Mouse (Mus musculus): ENCODE data around the gene Lysmd1. TPM values are rescaled to one million over a fixed set of nuclear protein-coding genes. Genes with fewer than 3 reads are reported as not detected.
A peak's percentile ranks its signal among the peaks of the same experiment; 100 is the strongest.

Gene Lysmd1
- polyA plus RNA-seq, 1 experiment from 2014 or later, result 57.6 TPM

DNA sequence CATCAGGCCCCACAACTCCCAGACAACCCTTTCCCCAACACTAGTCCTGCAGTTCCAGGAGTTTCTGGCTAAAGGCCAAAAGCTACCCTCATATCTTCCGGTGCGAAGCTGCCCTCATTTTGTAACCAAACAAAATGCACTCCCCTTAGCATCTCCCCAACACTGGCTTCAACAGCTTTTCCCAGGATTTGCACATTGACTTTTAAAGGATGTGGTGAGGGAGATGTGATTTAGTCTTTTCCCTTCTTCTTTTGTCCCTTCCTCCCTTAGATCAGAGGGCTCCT lies 28.4 kb downstream of the Lysmd1 start:
- Histone ChIP-seq H3K4me1 (ENCODE audit: control insufficient read depth, insufficient read depth, low read length) (peaks cover 28% of the 10 kb centered on the region), H3K27me3 (ENCODE audit: control insufficient read depth, insufficient read depth, low read depth, low read length) (no peaks in the 10 kb centered on the region), H3K4me2 (ENCODE audit: low read length) (peak overlapping the region; percentile 81), H3K9ac (ENCODE audit: low read depth, low read length) (peak overlapping the region; percentile 75), H3K27ac (ENCODE audit: low read length) (peak overlapping the region; percentile 88), H3K4me3 (ENCODE audit: low read depth, low read length) (peak overlapping the region; percentile 91), H3K9me3 (replicated peaks; ENCODE audit: control insufficient read depth, low read length, poor library complexity, severe bottlenecking) (no peaks in the 10 kb centered on the region), H3K36me3 (ENCODE audit: control insufficient read depth, insufficient read depth, low read length) (peaks cover 14% of the 10 kb centered on the region)
- ATAC-seq, result no peak
- 11% methylated on average over 2 of the region's 2 CpGs for WGBS

- H3K9me3 ChIP-seq (replicated peaks; ENCODE audit: control insufficient read depth, low read length, poor library complexity, severe bottlenecking), result no peaks in the 10 kb centered on the region
- H3K36me3 ChIP-seq (ENCODE audit: control insufficient read depth, insufficient read depth, low read length), result peaks cover 25% of the 10 kb centered on the region
- WGBS, result 59% methylated on average over 11 of the region's 11 CpGs
- H3K4me3 ChIP-seq (ENCODE audit: low read depth, low read length), result no peak overlapping the region
- ATAC-seq, result no peak
- H3K4me1 ChIP-seq (ENCODE audit: control insufficient read depth, insufficient read depth, low read length), result peaks cover 28% of the 10 kb centered on the region
- H3K4me2 ChIP-seq (ENCODE audit: low read length), result peak overlapping the region; percentile 81
- peaks cover under 1% of the 10 kb centered on the region; the same call in 1 of the 2 replicates for H3K27me3 ChIP-seq (ENCODE audit: control insufficient read depth, insufficient read depth, low read depth, low read length)
- peak overlapping the region; percentile 75 for H3K9ac ChIP-seq (ENCODE audit: low read depth, low read length)
- no peak overlapping the region for H3K27ac ChIP-seq (ENCODE audit: low read length)
These were observed 29.7 kb downstream of the Lysmd1 start for GRCm38 (mm10) chr3:95163419-95164255.

DNA sequence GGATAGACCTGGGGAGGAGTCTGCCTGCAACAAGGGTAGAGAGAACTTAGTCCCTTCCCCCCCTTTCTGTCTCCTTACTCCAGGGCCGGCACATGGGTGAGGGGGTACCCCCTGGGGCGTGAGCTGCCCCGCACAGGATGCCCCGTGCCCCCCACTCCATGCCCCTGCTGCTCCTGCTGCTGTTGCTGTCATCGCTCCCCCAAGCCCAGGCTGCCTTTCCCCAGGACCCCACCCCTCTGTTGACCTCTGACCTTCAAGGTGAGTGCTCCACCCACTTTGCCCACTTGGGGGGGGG lies 30.3 kb downstream of the Lysmd1 start:
- no peak overlapping the region for H3K4me3 ChIP-seq (ENCODE audit: low read depth, low read length)
- H3K27me3 ChIP-seq (ENCODE audit: control insufficient read depth, insufficient read depth, low read depth, low read length), result peaks cover 5% of the 10 kb centered on the region; the same call in 1 of the 2 replicates
- peaks cover 30% of the 10 kb centered on the region for H3K36me3 ChIP-seq (ENCODE audit: control insufficient read depth, insufficient read depth, low read length)
- no peak overlapping the region for H3K4me2 ChIP-seq (ENCODE audit: low read length)
- H3K9me3 ChIP-seq (replicated peaks; ENCODE audit: control insufficient read depth, low read length, poor library complexity, severe bottlenecking), result no peaks in the 10 kb centered on the region
- peaks cover 28% of the 10 kb centered on the region for H3K4me1 ChIP-seq (ENCODE audit: control insufficient read depth, insufficient read depth, low read length)
- H3K27ac ChIP-seq (ENCODE audit: low read length), result no peak overlapping the region
- 75% methylated on average over 4 of the region's 5 CpGs for WGBS
- no peak overlapping the region for H3K9ac ChIP-seq (ENCODE audit: low read depth, low read length)
- ATAC-seq, result no peak

GRCm38 (mm10) chr3:95164840-95165239 lies 31.0 kb downstream of the Lysmd1 start:
- no peak for ATAC-seq
- Histone ChIP-seq H3K4me3 (ENCODE audit: low read depth, low read length) (no peak overlapping the region), H3K4me1 (ENCODE audit: control insufficient read depth, insufficient read depth, low read length) (peaks cover 26% of the 10 kb centered on the region), H3K27ac (ENCODE audit: low read length) (no peak overlapping the region), H3K9me3 (replicated peaks; ENCODE audit: control insufficient read depth, low read length, poor library complexity, severe bottlenecking) (no peaks in the 10 kb centered on the region), H3K4me2 (ENCODE audit: low read length) (no peak overlapping the region), H3K27me3 (ENCODE audit: control insufficient read depth, insufficient read depth, low read depth, low read length) (peaks cover 11% of the 10 kb centered on the region; the same call in 1 of the 2 replicates), H3K36me3 (ENCODE audit: control insufficient read depth, insufficient read depth, low read length) (peaks cover 34% of the 10 kb centered on the region), H3K9ac (ENCODE audit: low read depth, low read length) (no peak overlapping the region)
- WGBS, result 87% methylated on average over 5 of the region's 5 CpGs

GRCm38 (mm10) chr3:95169996-95170395 lies 36.1 kb downstream of the Lysmd1 start:
- no peak overlapping the region for H3K9ac ChIP-seq (ENCODE audit: low read depth, low read length)
- no peaks in the 10 kb centered on the region for H3K9me3 ChIP-seq (replicated peaks; ENCODE audit: control insufficient read depth, low read length, poor library complexity, severe bottlenecking)
- H3K4me3 ChIP-seq (ENCODE audit: low read depth, low read length), result no peak overlapping the region
- H3K4me2 ChIP-seq (ENCODE audit: low read length), result no peak overlapping the region
- ATAC-seq, result no peak
- H3K4me1 ChIP-seq (ENCODE audit: control insufficient read depth, insufficient read depth, low read length), result peaks cover 6% of the 10 kb centered on the region
- WGBS, result 90% methylated on average over 10 of the region's 10 CpGs
- H3K27me3 ChIP-seq (ENCODE audit: control insufficient read depth, insufficient read depth, low read depth, low read length), result peaks cover 16% of the 10 kb centered on the region
- H3K36me3 ChIP-seq (ENCODE audit: control insufficient read depth, insufficient read depth, low read length), result peaks cover 55% of the 10 kb centered on the region
- H3K27ac ChIP-seq (ENCODE audit: low read length), result no peak overlapping the region

- H3K4me3 ChIP-seq (ENCODE audit: low read depth, low read length), result no peak overlapping the region
- H3K4me2 ChIP-seq (ENCODE audit: low read length), result no peak overlapping the region
- WGBS, result 85% methylated on average over 6 of the region's 6 CpGs
- no peaks in the 10 kb centered on the region for H3K9me3 ChIP-seq (replicated peaks; ENCODE audit: control insufficient read depth, low read length, poor library complexity, severe bottlenecking)
- ATAC-seq, result no peak
- H3K36me3 ChIP-seq (ENCODE audit: control insufficient read depth, insufficient read depth, low read length), result peaks cover 52% of the 10 kb centered on the region
- H3K27ac ChIP-seq (ENCODE audit: low read length), result no peak overlapping the region
- no peak overlapping the region for H3K9ac ChIP-seq (ENCODE audit: low read depth, low read length)
- peaks cover 16% of the 10 kb centered on the region for H3K27me3 ChIP-seq (ENCODE audit: control insufficient read depth, insufficient read depth, low read depth, low read length)
- H3K4me1 ChIP-seq (ENCODE audit: control insufficient read depth, insufficient read depth, low read length), result peaks cover 6% of the 10 kb centered on the region
These were observed 37.2 kb downstream of the Lysmd1 start for GRCm38 (mm10) chr3:95171105-95171504.

GRCm38 (mm10) chr3:95172526-95173255 lies 38.8 kb downstream of the Lysmd1 start:
- Histone ChIP-seq H3K4me3 (ENCODE audit: low read depth, low read length) (no peak overlapping the region; the same call in 1 of the 2 replicates), H3K27ac (ENCODE audit: low read length) (no peak overlapping the region), H3K36me3 (ENCODE audit: control insufficient read depth, insufficient read depth, low read length) (peaks cover 41% of the 10 kb centered on the region), H3K4me2 (ENCODE audit: low read length) (no peak overlapping the region), H3K27me3 (ENCODE audit: control insufficient read depth, insufficient read depth, low read depth, low read length) (peaks cover 16% of the 10 kb centered on the region), H3K9ac (ENCODE audit: low read depth, low read length) (no peak overlapping the region; the same call in 1 of the 2 replicates), H3K4me1 (ENCODE audit: control insufficient read depth, insufficient read depth, low read length) (peaks cover 6% of the 10 kb centered on the region), H3K9me3 (replicated peaks; ENCODE audit: control insufficient read depth, low read length, poor library complexity, severe bottlenecking) (no peaks in the 10 kb centered on the region)
- ATAC-seq, result no peak
- whole genome bisulfite sequencing, result 18% methylated on average over 71 of the region's 84 CpGs

DNA sequence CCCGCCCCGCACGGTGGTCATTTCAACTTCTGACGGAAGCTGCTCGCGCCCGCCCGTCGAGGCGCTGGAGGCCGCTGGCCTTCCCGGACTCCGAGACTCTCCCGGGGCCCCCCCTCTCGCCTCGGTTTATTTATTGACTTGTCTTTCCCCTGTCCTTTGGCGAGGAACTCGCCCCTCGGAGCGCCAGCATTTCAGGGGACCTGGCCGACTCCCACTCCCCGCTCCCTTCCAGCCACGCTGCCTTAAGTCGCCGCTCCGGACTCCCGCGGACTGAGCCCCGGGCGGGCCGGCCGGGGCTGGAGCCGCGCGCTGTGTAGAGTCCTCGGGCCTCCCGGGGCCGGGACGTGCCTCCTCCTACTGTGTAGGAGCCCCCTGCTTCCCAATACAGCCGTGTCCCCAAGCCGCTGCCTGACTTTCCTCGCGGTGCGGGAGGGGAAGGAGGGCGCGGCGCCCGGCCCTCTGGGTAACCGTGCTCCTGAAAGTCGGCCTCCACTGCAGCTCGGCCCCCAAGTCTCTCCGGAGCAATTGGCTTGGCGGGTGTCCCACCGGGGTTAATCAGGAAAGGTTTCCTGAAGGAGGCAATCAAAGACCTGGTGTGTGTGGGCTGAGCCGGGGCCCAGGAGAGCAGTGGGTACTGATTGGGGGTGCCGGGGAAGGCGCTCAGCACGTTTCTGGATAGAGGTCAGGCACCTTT lies 39.5 kb downstream of the Lysmd1 start:
- peaks cover 36% of the 10 kb centered on the region for H3K36me3 ChIP-seq (ENCODE audit: control insufficient read depth, insufficient read depth, low read length)
- H3K9ac ChIP-seq (ENCODE audit: low read depth, low read length), result 0 out of 2 replicates have a peak overlapping the region, but pooled peaks have one; percentile 32
- peaks cover 6% of the 10 kb centered on the region for H3K4me1 ChIP-seq (ENCODE audit: control insufficient read depth, insufficient read depth, low read length)
- H3K4me2 ChIP-seq (ENCODE audit: low read length), result peak overlapping the region; percentile 24
- 5% methylated on average over 53 of the region's 58 CpGs for WGBS
- H3K27ac ChIP-seq (ENCODE audit: low read length), result no peak overlapping the region
- peak overlapping the region; percentile 11; the same call in 1 of the 2 replicates for H3K4me3 ChIP-seq (ENCODE audit: low read depth, low read length)
- H3K9me3 ChIP-seq (replicated peaks; ENCODE audit: control insufficient read depth, low read length, poor library complexity, severe bottlenecking), result no peaks in the 10 kb centered on the region
- H3K27me3 ChIP-seq (ENCODE audit: control insufficient read depth, insufficient read depth, low read depth, low read length), result peaks cover 16% of the 10 kb centered on the region
- peak; percentile 30; the same call in 1 of the 2 replicates for ATAC-seq

Measured in midbrain, embryonic 16.5 days (tissue).